In genomic region chr7:118996137-118996837, GRCm38 (mm10) we compare ENCODE assay signal across 8 mouse cellular contexts. TPM values are rescaled to one million over a fixed set of nuclear protein-coding genes. Genes with fewer than 3 reads are reported as not detected.
DNase-seq lines count a peak whose midpoint lies in the region; ATAC-seq and TF ChIP-seq lines count a peak whose summit lies in the region.

No protein-coding gene starts in this region.

- no peak overlapping the region for H3K4me3 ChIP-seq in G1E (ENCODE audit: low read depth, low read length)
- no peak overlapping the region for H3K4me3 ChIP-seq in forebrain, embryonic 16.5 days (replicated peaks; ENCODE audit: low read length)
- H3K4me3 ChIP-seq in lung, embryonic 16.5 days (ENCODE audit: low read length): no peak overlapping the region

- peak overlapping the region; percentile 94; the same call in 1 of the 2 replicates for H3K4me2 ChIP-seq in forebrain, embryonic 16.5 days (ENCODE audit: low read length)
- peak overlapping the region; percentile 98; the same call in 1 of the 2 replicates for H3K4me2 ChIP-seq in lung, embryonic 16.5 days (ENCODE audit: low read depth, low read length)

- no peak for DNase-seq in G1E (ENCODE audit: low spot score)
- peak; percentile 89 for DNase-seq in cerebellum, adult 11-12 months
- DNase-seq in layer of hippocampus, adult 8-10 months (ENCODE audit: low spot score in 2 of 2): peak; percentile 85 to 94
- DNase-seq in ovary, postnatal 10 days (ENCODE audit: low spot score): peak; percentile 65
- peak; percentile 73 for DNase-seq in thymus, postnatal 0 days (ENCODE audit: low spot score)

- no peak overlapping the region for H3K9ac ChIP-seq in forebrain, embryonic 16.5 days (replicated peaks; ENCODE audit: low read depth, low read length)
- no peak overlapping the region for H3K9ac ChIP-seq in lung, embryonic 16.5 days (ENCODE audit: low read length)

- peaks cover 5% of the 10 kb centered on the region; the same call in 1 of the 2 replicates for H3K9me3 ChIP-seq in G1E (replicated peaks)
- no peaks in the 10 kb centered on the region for H3K9me3 ChIP-seq in forebrain, embryonic 16.5 days (ENCODE audit: control insufficient read depth, low read length)
- no peaks in the 10 kb centered on the region for H3K9me3 ChIP-seq in lung, embryonic 16.5 days (ENCODE audit: control insufficient read depth, low read length)

- H3K4me1 ChIP-seq in G1E (ENCODE audit: insufficient read depth, low read depth, low read length): no peaks in the 10 kb centered on the region
- H3K4me1 ChIP-seq in forebrain, embryonic 16.5 days (replicated peaks; ENCODE audit: control insufficient read depth, insufficient read depth, low read length): peaks cover 47% of the 10 kb centered on the region
- peaks cover 24% of the 10 kb centered on the region for H3K4me1 ChIP-seq in lung, embryonic 16.5 days (replicated peaks; ENCODE audit: control insufficient read depth, insufficient read depth, low read length)

- H3K27ac ChIP-seq in forebrain, embryonic 16.5 days (ENCODE audit: low read length): no peak overlapping the region
- H3K27ac ChIP-seq in lung, embryonic 16.5 days (ENCODE audit: low read length): no peak overlapping the region

- 9% methylated on average over 13 of the region's 13 CpGs for WGBS in forebrain, embryonic 16.5 days
- 4% methylated on average over 13 of the region's 13 CpGs for WGBS in lung, embryonic 16.5 days

- peaks cover 14% of the 10 kb centered on the region; the same call in 1 of the 2 replicates for H3K27me3 ChIP-seq in G1E (ENCODE audit: insufficient read depth, low read length)
- no peaks in the 10 kb centered on the region for H3K27me3 ChIP-seq in forebrain, embryonic 16.5 days (replicated peaks; ENCODE audit: control insufficient read depth, insufficient read depth, low read length)
- peaks cover 3% of the 10 kb centered on the region for H3K27me3 ChIP-seq in lung, embryonic 16.5 days (ENCODE audit: control insufficient read depth, insufficient read depth, low read depth, low read length)

- H3K36me3 ChIP-seq in G1E (replicated peaks): no peaks in the 10 kb centered on the region
- H3K36me3 ChIP-seq in forebrain, embryonic 16.5 days (ENCODE audit: control insufficient read depth, insufficient read depth): no peaks in the 10 kb centered on the region
- no peaks in the 10 kb centered on the region for H3K36me3 ChIP-seq in lung, embryonic 16.5 days (ENCODE audit: control insufficient read depth, insufficient read depth, low read length)

- TF ChIP-seq CTCF in G1E (IDR thresholded peaks at IDR 0.05; ENCODE audit: low read depth, low read length): peak; percentile 96

- no peak for ATAC-seq in G1E (ENCODE audit: extremely low read depth, insufficient number of reproducible peaks, low FRiP score, poor library complexity, severe bottlenecking)
- peak; percentile 15; the same call in 1 of the 2 replicates for ATAC-seq in forebrain, embryonic 16.5 days
- peak; percentile 49 to 67; a peak in 3 of 4 replicates for ATAC-seq in hematopoietic stem cell, adult 5-6 weeks (replicated peaks in 1 of 2; ENCODE audit: insufficient read depth in 1 of 2, low FRiP score in 2 of 2, low TSS enrichment in 1 of 2, low read depth in 1 of 2, poor library complexity in 2 of 2, severe bottlenecking in 2 of 2)
- peak; percentile 27 for ATAC-seq in lung, embryonic 16.5 days (ENCODE audit: low read depth)

RNA-seq across cellular contexts. Expression of gene Gprc5b, which starts 1.3 kb away (rescaled TPM):
- total RNA-seq in G1E (2014; fragmentation: Nextera tagmentation) (not detected in 2 replicates), G1E (2017) (0.16 TPM in 1 of 2 replicates, not detected in the other)
- not detected in 2 replicates for polyA plus RNA-seq in G1E (2012)
- polyA plus RNA-seq in forebrain, embryonic 16.5 days (2015; fragmentation: Nextera tagmentation; extraction: Ambion mirVana): 5.9 and 6.2 TPM in 2 replicates
- total RNA-seq in hematopoietic stem cell, adult 5-6 weeks (2017): 23.8 and 28.0 TPM in 2 replicates
- total RNA-seq in layer of hippocampus, adult 8-10 months (2022): 100 to 1,000 TPM; 150 to 157 (median 154) TPM
- 5.1 and 5.2 TPM in 2 replicates for polyA plus RNA-seq in lung, embryonic 16.5 days (2015; fragmentation: Nextera tagmentation; extraction: Ambion mirVana)
- 0.55 and 0.57 TPM in 2 replicates for polyA plus RNA-seq in thymus, postnatal 0 days (2015; fragmentation: Nextera tagmentation; extraction: Ambion mirVana)
